Mouse (Mus musculus) layer of hippocampus, adult 8-10 months (tissue): Measurements from ENCODE around the gene Sox4. TPM values are rescaled to one million over a fixed set of nuclear protein-coding genes. Genes with fewer than 3 reads are reported as not detected.
A peak's percentile ranks its signal among the peaks of the same experiment; 100 is the strongest.

Experiments
- DNase-seq, 2 experiments: peaks; one replicate each; pipeline ENCODE4 v3.0.0; 2022; ENCODE audit warnings: low spot score in 2 of 2
- total RNA-seq, 4 experiments: library from RNA; stranded (reverse); gene quantifications; 2 replicates each; pipeline ENCODE4 v1.2.4; 2022

The Sox4 gene
- total RNA-seq, result 10 to 100 TPM; 13.5 to 16.0 (median 14.4) TPM

DNA sequence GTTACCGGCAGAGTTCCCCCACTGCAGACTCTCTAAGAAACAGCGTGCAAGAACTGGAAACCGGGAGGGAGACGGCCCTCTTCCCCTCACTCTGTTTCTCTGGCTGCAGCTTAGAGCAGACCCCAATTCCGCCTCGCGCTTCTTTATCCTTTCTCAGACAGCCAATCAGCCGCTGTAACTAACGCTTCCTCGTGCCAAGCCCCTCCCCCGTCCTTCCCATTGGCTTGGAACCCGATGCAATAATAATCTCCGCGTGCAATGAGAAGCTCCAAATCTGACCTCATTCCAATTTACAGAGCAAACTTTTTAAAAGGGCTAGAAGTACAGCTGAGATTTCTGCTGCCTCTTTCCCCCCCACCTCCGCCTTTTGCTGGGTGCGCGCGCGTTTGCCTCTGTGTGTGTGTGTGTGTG is at the start of gene Sox4:
Sox4 (minus strand) TSS at position 133 of the 411 bp plus-strand sequence.
- DNase-seq, result peak; percentile 92

DNA sequence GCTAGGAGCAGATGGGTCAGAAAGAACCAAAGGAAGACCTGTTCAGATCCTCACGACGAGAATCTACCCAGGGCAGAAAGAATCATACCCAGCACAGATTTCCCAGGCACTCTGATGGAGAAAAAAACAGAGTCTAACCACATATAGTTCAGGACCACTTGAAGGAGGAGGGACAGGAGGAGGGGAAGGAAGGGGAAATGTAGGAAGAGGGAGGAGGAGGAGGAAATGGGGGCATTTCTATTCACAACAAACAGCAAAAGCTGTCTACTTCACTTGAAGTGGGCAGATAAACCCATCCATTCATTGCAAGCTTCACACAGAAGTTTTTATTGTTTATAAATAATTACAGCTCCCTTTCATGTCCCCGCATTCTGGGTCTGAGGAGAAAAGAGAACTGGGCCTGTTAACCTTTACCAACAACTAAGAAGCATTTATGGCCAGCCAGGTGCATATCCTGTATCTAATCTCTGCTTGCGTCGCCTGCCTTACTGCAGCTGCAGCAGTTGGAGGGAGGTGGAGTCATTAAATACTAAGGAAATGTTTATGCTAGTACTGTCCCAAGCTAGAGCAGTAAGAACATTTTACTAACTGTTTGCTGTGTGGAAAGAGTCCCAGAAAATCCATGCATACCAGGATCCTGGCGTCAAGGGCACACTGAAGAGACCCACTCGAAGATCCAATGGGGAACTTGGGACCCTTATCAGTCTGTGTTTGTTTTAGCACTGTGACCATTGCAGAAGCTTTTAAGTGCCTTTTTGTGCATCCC is 38.6 kb upstream of the Sox4 start:
- no peak for DNase-seq

DNA sequence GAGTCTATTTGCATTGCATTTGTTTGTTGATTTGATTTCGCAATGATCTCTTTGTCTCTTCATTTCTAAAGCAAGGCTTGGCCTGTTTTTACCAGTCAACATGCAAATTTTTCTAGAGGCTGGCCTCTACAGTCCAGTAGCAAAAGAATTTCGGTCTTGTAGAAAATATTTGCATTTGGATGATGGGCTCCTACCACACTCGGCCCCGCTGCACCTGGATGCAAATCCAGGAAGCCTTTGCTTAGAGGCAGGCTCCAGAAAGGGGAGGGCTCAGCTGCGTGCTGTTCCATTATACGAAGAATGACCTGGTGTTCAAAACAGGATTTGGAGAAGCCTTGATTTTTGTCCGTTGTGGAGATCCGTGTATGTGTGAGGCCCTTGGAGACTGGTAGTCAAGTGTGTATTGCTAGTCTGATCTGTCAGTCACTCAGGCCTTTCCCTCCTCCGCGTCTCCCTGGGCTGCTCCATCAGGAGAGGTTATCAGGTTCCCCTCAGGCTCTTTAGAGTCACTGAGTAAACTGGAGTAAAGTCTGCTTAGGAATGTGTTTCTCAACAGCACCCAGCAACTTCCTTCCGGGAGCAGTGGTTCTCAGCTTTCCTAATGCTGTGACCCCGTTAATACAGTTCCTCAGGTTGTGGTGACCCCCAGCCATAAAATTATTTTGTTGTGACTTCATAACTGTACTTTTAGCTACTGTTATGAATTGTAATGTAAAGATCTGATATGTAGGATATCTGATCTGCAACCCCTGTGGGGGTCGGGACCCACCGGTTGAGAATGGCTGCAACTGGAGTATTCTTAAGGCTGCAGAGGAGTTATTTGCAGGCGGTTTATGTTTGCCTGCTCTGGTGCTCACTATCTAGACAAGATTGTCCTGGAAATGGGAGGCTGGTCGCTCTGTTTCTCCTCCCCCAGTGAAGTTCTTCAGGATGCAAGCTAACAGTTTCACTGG is 35.5 kb upstream of the Sox4 start:
- no peak for DNase-seq

DNA sequence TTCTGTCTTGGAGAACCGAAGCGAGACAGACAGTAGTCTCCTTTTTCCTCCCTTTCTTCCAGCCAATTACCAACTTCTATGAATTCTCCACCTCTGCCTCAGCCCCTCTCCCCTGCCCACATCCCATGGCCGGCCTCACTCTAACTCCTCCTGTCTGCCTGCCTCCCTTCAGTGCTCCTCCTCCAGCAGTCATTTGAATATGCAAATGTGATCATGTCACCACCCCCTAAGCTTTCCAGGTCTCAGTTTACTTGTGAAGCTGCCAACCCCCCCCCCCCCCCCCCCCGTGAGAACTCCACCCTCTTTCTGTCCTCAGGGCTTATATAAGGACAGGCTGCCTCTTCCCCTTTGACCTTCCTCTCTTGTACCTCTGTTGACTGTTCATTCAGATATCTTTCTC is 27.2 kb upstream of the Sox4 start:
- DNase-seq, result no peak

DNA sequence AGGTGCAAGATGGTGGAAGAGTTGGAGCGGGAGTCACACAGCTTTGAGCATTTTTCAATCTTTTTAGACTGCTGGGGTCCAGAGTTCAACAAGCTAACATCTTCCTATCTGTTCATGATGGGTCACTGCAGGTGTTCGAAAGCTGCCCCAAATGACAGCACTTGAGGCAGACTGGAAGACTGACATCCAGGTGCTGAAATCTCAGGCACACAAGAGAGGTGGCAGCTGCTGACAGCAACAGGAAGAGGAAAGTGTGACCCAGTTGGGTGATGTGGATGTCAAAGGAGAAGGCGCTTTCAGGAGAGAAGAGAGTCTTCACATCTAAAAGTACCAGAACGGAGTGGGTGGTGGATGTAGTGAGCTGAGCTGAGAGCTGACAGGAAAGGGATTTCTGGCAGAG is 21.5 kb upstream of the Sox4 start:
- no peak for DNase-seq

DNA sequence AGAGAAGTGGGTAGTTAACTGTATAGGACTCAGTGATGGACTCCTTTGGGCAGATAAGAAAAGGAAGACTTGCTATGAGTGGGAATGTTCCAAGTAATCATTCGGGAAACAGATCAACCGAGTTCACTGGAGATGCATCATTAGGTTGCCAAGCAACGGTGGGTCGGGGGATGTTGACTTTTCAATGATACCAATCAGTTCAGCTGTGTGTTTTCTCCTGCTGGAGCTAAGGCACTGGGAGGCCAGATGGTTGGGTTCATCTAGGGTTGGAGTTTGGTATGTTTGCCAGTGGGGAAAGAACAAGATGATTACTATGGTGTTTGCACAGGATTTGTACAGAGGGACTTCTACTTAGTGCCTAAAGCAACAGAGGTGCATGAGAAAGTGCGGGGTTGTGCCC is 21.1 kb upstream of the Sox4 start:
- DNase-seq, result peak; percentile 45 to 73

DNA sequence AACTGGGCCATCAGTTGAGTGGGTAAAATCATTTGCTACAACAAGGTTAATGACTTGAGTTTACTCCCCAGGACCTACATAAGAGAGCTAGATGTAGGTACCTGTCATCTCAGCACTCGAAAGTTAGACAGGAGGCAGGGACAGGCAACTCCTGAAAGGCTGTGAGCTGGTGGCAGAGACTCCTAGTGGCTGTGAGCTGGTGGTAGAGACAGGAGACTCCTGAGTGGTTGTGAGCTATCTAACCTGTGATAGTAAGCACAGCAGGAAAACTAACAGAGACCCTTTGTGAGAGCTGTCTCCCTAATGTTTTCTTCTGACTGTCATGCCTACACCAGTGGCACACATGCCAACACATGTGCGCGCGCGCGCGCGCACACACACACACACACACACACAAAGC is 7.4 kb upstream of the Sox4 start:
- DNase-seq, result no peak

DNA sequence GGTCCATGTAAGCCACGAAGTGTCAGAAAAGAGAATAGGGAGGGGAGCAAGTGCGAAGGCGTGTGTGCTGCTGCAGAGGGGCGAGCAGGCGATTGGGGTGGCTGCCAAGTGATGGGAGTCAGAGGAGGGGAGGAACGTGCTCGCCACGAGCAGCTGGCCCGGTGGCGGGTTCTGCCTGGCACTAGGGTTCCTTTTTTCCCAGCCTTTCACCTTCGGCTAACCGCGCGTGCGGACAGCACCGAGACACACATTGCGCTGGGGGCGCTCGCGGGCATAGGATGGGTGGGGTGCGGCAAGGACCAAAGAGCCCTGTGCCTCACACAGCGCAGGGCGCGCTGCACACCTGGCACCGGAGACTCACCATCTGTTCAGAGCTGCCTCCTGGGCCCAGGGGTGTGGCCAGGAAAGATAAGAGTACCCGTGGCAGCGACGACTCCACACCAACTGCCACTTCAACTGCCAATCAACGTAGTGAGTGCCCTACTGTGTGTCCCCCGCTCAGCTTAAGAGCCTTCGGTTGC is 6.0 kb upstream of the Sox4 start:
- peak; percentile 67 to 74 for DNase-seq

DNA sequence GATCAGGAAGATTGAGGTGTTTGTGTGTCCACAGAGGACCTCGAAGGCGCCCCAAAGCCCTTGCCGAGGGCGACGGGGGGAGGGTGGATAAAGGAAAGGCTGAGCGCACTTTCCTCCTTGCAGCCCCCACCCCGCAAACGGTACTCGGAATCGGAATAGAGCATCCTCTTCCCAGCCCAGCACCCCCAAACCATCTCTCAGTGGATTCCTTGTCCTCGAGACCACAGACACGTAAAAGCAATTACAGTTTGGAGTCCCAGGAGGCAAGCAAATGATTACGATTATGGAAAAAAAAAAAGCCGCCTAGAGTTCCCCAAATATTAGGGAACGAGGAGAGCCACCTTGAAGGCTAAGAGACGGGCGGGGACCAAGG is 5.5 kb upstream of the Sox4 start:
- DNase-seq, result peak in 1 of 2 experiments; percentile 10

DNA sequence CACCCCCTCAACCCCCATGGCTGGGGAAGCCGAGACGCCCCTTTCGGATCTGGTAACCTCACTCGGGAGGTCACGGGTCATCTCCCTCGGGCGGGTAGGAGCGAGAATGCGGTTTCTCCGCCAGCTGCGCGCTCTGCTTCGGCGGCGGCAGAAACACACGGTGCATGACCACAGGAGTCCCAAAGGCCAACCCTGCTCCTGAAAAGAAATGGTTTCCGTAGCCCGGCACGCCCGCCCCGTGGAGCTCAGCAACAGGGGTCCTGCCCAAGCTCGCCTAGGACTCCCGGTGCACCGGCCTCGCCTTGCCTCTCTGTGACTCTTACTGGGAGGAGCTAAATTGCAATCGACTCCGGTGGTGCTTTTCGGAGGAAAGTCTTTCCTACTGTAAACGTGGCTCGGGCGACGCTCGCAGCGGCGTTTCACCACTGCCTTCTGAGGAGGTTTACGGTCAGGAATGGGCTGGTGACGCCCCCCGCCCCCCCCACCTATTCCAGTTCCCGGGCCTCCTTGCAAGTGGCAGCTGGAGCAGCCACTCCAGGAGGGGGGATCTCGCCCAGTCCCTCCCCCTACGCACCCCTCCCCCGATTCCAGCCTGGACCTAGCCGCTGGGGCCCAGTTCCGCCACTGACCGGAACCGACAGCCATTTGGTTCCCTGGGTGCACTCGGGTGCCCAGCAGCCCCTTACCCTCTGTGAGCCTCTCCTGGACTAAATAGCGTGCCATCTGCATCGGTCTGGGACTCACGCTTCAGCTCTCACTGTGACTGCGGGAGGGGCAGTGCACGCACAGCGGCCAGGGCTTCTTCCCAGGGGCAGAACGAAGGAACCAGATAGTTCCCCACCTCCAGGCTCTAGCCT is 4.9 kb upstream of the Sox4 start:
- peak; percentile 48 to 54 for DNase-seq

DNA sequence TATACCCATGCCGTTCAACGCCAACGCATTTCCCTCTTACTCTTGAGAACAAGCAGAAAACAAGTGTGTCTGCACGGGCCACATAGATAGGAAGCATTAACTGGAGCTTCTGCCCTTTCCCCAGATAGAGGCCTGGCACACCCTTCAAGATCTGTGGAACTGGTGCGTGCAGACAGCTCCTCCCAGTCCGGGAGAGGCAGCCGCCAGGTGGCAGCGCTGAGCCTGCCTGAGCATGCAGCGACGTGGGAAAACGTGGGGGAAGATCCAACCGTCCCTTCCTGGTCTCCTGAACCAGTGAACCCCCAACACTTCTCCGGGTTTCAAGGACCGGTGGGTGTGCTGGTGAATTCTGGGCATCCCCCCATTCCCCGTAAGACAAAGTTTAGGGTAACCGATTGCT is 4.3 kb upstream of the Sox4 start:
- peak; percentile 85 to 95 for DNase-seq

DNA sequence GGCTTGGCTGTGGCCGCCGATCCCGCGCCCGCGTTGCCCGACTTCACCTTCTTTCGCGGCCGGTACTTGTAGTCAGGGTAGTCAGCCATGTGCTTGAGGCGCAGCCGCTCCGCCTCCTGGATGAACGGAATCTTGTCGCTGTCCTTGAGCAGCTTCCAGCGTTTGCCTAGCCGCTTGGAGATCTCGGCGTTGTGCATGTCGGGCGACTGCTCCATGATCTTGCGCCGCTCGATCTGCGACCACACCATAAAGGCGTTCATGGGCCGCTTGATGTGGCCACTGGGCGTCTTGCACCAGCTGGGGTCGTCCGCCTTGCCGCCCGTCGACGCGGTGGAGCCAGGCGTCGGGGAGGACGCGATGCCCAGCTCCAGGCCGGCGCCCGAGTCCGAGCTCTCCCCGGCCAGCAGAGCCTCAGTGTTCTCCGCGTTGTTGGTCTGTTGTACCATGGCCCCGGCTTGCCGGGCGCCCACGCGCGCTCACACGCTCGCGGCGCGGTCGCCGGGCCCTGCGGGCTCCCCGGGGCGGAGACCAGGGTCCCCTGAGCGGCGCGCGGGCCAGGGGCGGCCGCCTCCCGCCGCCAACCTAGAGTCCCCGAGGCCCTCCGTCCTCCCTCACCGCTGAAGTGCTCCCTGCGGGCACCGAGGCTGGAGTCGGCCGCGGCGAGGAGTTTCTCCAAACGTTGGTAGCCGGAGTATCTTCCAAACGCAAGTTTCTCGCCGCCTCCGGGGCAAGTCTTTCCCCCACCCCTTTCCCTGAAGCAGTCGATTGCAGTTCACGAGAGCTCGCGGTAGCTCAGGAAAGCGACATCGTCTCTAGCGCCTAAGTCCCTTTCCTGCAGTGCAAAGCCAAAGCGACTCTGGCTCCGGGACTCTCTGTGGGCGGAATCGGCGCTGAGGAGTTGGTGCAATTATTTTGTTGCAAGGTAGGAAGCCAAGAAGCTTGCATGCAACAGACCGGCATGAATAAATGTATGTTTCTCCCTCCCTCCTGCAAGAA is 639 bp downstream of the Sox4 start:
- DNase-seq, result peak; percentile 35 to 60

DNA sequence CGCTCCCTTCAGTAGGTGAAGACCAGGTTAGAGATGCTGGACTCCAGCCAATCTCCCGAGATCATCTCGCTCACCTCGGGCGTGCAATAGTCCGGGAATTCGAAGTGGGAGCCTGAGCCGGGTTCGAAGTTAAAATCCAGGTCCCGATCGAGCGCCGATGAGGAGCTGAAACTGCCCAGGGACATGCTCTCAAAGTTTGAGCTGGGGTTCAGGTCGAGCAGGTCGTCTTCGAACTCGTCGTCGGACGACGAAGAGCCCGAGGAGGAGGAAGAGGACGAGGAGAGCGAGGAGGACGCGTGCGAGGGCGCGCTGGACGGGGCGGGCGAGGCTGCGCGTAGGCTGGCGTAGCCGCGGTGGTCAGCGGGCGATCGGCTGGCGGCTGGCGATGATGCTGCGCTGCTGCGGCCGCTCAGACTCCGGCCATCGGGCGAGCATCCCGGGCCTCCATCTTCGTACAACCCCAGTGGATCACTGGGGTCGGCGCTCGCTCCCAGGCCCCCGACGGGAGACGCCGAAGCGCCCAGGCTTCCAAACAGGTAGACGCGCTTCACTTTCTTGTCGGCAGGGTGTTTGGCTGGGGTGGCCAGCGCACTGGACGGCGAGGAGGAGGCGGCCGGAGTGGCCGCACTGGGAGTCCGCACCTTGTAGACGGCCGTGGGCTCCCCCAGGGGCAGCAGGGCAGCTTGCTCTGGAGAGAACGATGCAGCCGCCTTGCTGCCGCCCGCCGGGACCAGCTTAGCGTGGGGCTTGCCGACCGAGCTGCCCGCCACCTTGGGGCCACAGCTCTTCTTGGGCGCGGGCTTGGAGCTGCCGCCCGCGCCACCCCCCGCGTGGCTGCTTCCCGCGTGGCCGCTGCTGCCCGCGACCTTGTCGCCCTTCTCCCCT is 1.6 kb downstream of the Sox4 start:
- DNase-seq, result peak; percentile 11 to 15

DNA sequence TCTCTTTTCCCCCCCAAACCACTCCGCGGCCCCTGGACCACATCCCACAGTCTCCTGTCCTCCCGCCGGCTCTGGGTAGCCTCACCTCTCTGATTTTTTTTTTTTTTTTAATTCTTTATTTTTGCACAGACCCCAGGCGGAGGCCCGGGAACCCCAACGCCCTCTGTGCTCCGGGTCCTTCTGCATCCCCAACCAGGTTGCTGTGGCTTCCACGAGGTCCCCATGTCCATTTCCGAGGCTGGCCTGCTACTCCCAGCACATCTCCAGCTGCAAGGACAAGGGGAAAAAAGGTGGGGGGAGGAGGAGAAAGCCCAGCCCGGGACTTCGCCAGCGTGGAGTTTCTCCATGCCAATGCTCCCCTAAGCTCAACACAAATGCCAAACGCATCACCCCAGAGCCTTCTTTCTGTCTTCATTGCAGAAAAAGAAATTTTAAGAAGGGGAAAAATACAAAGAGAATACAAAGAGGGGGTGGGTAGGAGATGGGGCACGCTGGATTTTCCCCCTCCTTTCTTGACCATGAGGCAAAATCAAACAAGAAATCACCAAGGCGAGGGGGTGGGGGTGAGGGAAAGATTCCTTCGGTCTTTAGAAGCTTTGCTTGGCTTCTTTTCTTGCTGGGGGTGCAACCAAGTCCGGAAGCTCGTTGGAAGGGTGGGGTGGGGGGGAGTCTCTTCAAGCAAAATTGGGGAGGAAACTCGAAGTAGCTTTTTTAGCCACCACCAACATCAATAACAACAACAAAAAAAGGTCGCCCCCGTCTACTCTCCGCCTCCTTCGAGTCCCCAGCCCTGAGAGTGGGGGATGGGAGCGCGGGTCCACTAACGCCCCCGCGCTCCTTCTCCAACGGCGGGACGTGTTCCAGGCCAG is 2.7 kb downstream of the Sox4 start:
- peak; percentile 29 to 30 for DNase-seq

DNA sequence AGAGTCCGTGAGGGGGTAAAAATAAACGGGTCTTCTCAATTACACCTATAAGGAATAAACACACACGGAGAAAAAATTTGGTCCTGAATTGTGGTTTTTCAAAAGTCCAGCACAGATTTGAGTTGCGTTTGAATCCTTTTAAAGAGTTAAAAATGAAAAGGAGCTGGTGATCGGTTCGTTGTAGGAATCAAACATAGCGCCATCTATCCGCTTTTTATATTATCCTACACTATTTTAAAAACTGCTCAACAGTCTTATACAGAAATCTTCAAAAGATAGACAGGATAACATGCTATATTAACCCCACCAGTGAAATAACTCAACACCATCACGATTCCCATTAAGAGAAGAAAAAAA is 3.3 kb downstream of the Sox4 start:
- no peak for DNase-seq

DNA sequence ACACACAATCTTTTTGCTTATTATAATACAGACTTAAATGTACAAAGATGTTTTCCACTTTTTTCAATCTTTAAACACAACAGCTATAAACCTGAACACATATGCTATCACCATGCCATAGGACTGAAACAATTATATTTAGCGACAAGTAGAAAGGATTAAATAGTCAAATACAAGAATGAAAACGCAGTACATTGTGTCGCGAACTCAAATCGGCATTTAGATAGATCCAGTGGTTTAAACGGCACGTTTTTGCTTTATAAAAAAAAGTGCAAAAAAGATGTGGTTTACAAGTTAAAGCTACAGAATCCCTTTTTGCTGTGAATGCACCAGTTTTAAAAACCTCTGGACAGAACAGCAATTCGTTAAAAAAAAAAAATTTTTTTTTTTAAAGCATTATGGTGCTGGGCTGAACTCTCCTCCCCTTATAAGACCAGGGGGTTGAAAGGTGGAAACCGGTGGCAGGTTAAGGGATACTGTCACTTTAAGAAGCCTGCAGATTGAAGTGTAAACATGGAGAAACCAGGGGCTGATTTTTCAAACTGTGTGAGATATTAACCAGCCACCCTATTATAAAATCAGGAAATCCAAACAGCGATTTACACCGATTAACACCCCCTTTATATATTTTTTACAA is 4.1 kb downstream of the Sox4 start:
- DNase-seq, result no peak

DNA sequence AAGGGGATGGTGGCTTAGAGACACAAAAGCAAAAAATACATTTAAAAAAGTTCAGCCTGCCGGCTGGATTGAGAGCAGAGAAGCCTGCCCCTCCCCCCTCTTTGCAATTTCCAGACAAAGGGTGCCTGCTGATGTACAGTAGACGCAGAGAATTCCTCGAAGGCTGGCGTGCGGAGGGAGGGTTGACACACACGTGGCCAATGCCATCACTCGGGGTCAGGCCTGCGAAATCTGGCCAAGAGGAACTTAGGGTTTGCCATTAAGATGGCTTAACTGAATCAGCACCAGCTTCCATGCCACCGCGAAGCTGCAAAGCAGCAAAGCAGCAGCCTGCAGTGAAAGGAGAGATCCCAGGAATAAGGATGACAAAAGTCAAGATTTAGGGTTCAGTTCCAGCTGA is 5.0 kb downstream of the Sox4 start:
- DNase-seq, result no peak
